Mouse (Mus musculus) embryo, embryonic 11 days (tissue): ENCODE measurements around the gene Chaf1a.

Experiments
- DNase-seq: peaks from one replicate; pipeline ENCODE4 v3.0.0-alpha.2; 2015

Chaf1a gene

DNA sequence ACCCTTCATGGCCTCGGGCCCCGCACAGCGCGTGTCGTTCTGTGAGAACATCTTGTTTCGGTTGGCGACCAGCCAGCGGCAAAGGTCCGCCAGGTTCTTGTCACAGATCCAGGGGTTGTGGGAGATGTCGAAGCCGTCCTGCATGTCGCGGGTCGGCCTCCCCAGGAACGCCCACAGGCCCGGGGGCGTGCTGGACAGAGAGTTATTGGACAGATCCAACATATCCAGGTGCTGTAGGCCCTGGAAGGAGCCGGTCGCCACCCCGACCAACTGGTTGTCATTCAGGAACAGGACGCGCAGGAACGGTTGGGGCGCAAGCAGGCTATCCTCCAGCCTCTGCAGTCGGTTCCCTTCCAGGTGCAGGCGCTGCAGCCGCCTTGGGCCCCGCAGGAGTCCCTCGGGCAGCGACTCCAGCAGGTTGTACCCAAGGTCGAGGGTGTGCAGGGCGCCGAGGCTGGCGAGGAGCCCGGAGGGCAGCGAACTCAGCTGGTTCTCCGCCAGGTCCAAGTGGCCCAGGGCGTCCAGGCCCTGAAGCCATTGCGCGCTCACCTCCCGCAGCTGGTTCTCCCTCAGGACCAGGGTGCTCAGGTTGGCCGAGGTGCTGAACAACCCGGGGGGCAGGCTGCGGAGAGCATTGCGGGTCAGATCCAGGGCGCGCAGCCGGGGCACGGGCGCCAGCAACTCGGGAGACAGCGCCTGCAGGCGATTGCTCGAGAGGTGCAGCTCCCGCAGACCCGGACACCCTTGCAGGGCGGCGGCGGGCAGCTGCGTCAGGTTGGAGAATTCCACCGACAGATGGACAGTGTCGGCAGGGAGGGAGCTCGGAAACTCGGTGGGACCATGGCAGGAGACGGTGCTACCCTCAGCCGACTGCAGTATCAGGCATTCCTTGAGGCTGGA, 80.0 kb downstream of the Chaf1a start:
- DNase-seq = no peak

DNA sequence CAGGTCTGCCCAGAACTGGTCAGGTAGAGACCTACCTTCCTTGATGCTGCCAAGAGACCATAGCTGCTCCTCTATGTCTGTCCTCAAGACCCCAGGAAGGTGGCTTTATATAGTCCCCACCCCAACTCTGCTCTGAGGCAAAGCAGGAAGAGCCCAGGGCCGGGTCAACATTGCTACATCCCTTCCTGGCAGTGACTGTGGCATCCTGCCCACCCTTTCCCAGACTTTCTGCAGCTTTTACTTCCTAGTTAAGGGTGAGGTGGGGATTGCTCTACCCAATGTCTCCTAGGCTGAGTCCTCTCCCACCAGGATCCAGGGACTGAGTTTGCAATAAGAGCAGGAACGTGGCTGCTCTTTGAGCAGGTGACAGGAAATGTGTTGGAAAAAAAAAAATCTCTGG, 81.6 kb downstream of the Chaf1a start, which contains the start of gene Lrg1:
Gene Lrg1 (minus strand): TSS at position 176 of the 400 bp plus-strand sequence.
- DNase-seq = no peak
